Mouse (Mus musculus): Measurements from ENCODE around the gene Trarg1. TPM values are rescaled to one million over a fixed set of nuclear protein-coding genes. Genes with fewer than 3 reads are reported as not detected.
A peak's percentile ranks its signal among the peaks of the same experiment; 100 is the strongest.

Trarg1 gene
- total and polyA plus RNA-seq, 2 experiments from 2014 or later, result 0.46 to 0.82 TPM

- WGBS, result 51% methylated on average over 11 of the region's 14 CpGs
- Histone ChIP-seq H3K27me3 (ENCODE audit: control insufficient read depth, insufficient read depth, low read length) (no peaks in the 10 kb centered on the region), H3K9ac (replicated peaks; ENCODE audit: low read depth, low read length) (no peak overlapping the region), H3K4me3 (ENCODE audit: low read depth, low read length) (no peak overlapping the region), H3K9me3 (replicated peaks; ENCODE audit: control insufficient read depth, low read length) (no peaks in the 10 kb centered on the region), H3K4me1 (ENCODE audit: control insufficient read depth, insufficient read depth) (peaks cover 6% of the 10 kb centered on the region; the same call in 1 of the 2 replicates), H3K36me3 (replicated peaks; ENCODE audit: control insufficient read depth, insufficient read depth, low read length) (no peaks in the 10 kb centered on the region), H3K4me2 (ENCODE audit: low read depth, low read length) (no peak overlapping the region), H3K27ac (ENCODE audit: low read depth) (no peak overlapping the region)
- ATAC-seq (ENCODE audit: insufficient read depth, low read depth) (no peak), DNase-seq (ENCODE audit: low spot score) (no peak)
- no peak for TF ChIP-seq CTCF (IDR thresholded peaks at IDR 0.05; ENCODE audit: low read depth)
- no peak for TF ChIP-seq EP300 (IDR thresholded peaks at IDR 0.05; ENCODE audit: low read depth)
Measured at GRCm38 (mm10) chr11:76650862-76651560, 28.6 kb upstream of the Trarg1 start.

- Histone ChIP-seq H3K4me3 (ENCODE audit: low read depth, low read length) (no peak overlapping the region), H3K9me3 (replicated peaks; ENCODE audit: control insufficient read depth, low read length) (no peaks in the 10 kb centered on the region), H3K9ac (replicated peaks; ENCODE audit: low read depth, low read length) (no peak overlapping the region), H3K36me3 (replicated peaks; ENCODE audit: control insufficient read depth, insufficient read depth, low read length) (no peaks in the 10 kb centered on the region), H3K27me3 (ENCODE audit: control insufficient read depth, insufficient read depth, low read length) (no peaks in the 10 kb centered on the region), H3K27ac (ENCODE audit: low read depth) (no peak overlapping the region), H3K4me2 (ENCODE audit: low read depth, low read length) (no peak overlapping the region), H3K4me1 (ENCODE audit: control insufficient read depth, insufficient read depth) (peaks cover under 1% of the 10 kb centered on the region; the same call in 1 of the 2 replicates)
- ATAC-seq (ENCODE audit: insufficient read depth, low read depth) (no peak), DNase-seq (ENCODE audit: low spot score) (no peak)
- WGBS, result 65% methylated on average over 3 of the region's 3 CpGs
- TF ChIP-seq EP300 (IDR thresholded peaks at IDR 0.05; ENCODE audit: low read depth), result no peak
- TF ChIP-seq CTCF (IDR thresholded peaks at IDR 0.05; ENCODE audit: low read depth), result no peak
Measured at GRCm38 (mm10) chr11:76652838-76653334, 26.7 kb upstream of the Trarg1 start.

GRCm38 (mm10) chr11:76655106-76655505 is 24.5 kb upstream of the Trarg1 start:
- no peak for ATAC-seq (ENCODE audit: insufficient read depth, low read depth)
- Histone ChIP-seq H3K9ac (replicated peaks; ENCODE audit: low read depth, low read length) (no peak overlapping the region), H3K4me3 (ENCODE audit: low read depth, low read length) (no peak overlapping the region), H3K27ac (ENCODE audit: low read depth) (no peak overlapping the region), H3K9me3 (replicated peaks; ENCODE audit: control insufficient read depth, low read length) (no peaks in the 10 kb centered on the region), H3K4me2 (ENCODE audit: low read depth, low read length) (peak overlapping the region; percentile 41), H3K36me3 (replicated peaks; ENCODE audit: control insufficient read depth, insufficient read depth, low read length) (no peaks in the 10 kb centered on the region), H3K27me3 (ENCODE audit: control insufficient read depth, insufficient read depth, low read length) (no peaks in the 10 kb centered on the region), H3K4me1 (ENCODE audit: control insufficient read depth, insufficient read depth) (no peaks in the 10 kb centered on the region)
- 4% methylated on average over 10 of the region's 10 CpGs for WGBS
- TF ChIP-seq EP300 (IDR thresholded peaks at IDR 0.05; ENCODE audit: low read depth) (no peak), CTCF (IDR thresholded peaks at IDR 0.05; ENCODE audit: low read depth) (peak; percentile 64)
- DNase-seq (ENCODE audit: low spot score), result peak; percentile 49

- TF ChIP-seq CTCF (IDR thresholded peaks at IDR 0.05; ENCODE audit: low read depth), result no peak
- TF ChIP-seq EP300 (IDR thresholded peaks at IDR 0.05; ENCODE audit: low read depth), result no peak
- no peak for ATAC-seq (ENCODE audit: insufficient read depth, low read depth)
- Histone ChIP-seq H3K4me3 (ENCODE audit: low read depth, low read length) (no peak overlapping the region), H3K9me3 (replicated peaks; ENCODE audit: control insufficient read depth, low read length) (no peaks in the 10 kb centered on the region), H3K36me3 (replicated peaks; ENCODE audit: control insufficient read depth, insufficient read depth, low read length) (no peaks in the 10 kb centered on the region), H3K4me1 (ENCODE audit: control insufficient read depth, insufficient read depth) (no peaks in the 10 kb centered on the region), H3K9ac (replicated peaks; ENCODE audit: low read depth, low read length) (no peak overlapping the region), H3K27ac (ENCODE audit: low read depth) (no peak overlapping the region), H3K27me3 (ENCODE audit: control insufficient read depth, insufficient read depth, low read length) (no peaks in the 10 kb centered on the region), H3K4me2 (ENCODE audit: low read depth, low read length) (no peak overlapping the region)
- no peak for DNase-seq (ENCODE audit: low spot score)
- 39% methylated on average over 4 of the region's 4 CpGs for WGBS
Measured at GRCm38 (mm10) chr11:76657450-76657970, 22.1 kb upstream of the Trarg1 start.

- H3K9me3 ChIP-seq (replicated peaks; ENCODE audit: control insufficient read depth, low read length), result no peaks in the 10 kb centered on the region
- ATAC-seq (ENCODE audit: insufficient read depth, low read depth), result no peak
- 73% methylated on average over 14 of the region's 14 CpGs for WGBS
- H3K27me3 ChIP-seq (ENCODE audit: control insufficient read depth, insufficient read depth, low read length), result peaks cover 5% of the 10 kb centered on the region
- H3K4me2 ChIP-seq (ENCODE audit: low read depth, low read length), result no peak overlapping the region
- no peaks in the 10 kb centered on the region for H3K4me1 ChIP-seq (ENCODE audit: control insufficient read depth, insufficient read depth)
- no peak overlapping the region for H3K9ac ChIP-seq (replicated peaks; ENCODE audit: low read depth, low read length)
- no peak overlapping the region for H3K4me3 ChIP-seq (ENCODE audit: low read depth, low read length)
- no peaks in the 10 kb centered on the region for H3K36me3 ChIP-seq (replicated peaks; ENCODE audit: control insufficient read depth, insufficient read depth, low read length)
- TF ChIP-seq EP300 (IDR thresholded peaks at IDR 0.05; ENCODE audit: low read depth) (no peak), CTCF (IDR thresholded peaks at IDR 0.05; ENCODE audit: low read depth) (no peak)
- DNase-seq (ENCODE audit: low spot score), result no peak
- H3K27ac ChIP-seq (ENCODE audit: low read depth), result no peak overlapping the region
Measured at GRCm38 (mm10) chr11:76659138-76659930, 20.3 kb upstream of the Trarg1 start.
